Mouse (Mus musculus): ENCODE results near the gene Plppr4. TPM values are rescaled to one million over a fixed set of nuclear protein-coding genes. Genes with fewer than 3 reads are reported as not detected.

Plppr4 gene
- polyA plus RNA-seq, 1 experiment from 2014 or later: 41.3 TPM

DNA sequence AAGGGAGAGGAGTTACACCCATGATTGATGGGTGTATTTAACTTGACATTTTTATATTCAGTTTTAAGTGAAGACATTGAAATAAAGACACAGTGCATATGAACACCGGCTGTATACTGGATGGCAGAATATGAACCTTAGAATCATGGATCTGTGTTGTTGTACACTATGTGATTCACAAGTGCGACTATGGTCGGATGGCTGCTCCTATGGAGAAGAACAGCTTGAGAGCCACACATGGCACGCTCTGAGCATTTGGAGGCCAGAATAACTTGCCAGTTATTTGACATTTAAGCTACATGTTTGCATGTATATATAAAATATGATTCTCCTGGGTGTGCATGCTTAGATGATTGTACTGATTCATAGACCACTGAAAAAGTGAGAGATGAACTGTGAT lies 53.1 kb downstream of the Plppr4 start:
- no peak overlapping the region for H3K9ac ChIP-seq (ENCODE audit: low read depth, low read length)
- no peak overlapping the region for H3K4me2 ChIP-seq (ENCODE audit: low read length)
- H3K4me3 ChIP-seq (ENCODE audit: low read length): no peak overlapping the region
- H3K4me1 ChIP-seq (ENCODE audit: control insufficient read depth, insufficient read depth, low read depth, low read length): no peaks in the 10 kb centered on the region
- H3K27me3 ChIP-seq (replicated peaks; ENCODE audit: control insufficient read depth, insufficient read depth, low read length): no peaks in the 10 kb centered on the region
- H3K9me3 ChIP-seq (ENCODE audit: control insufficient read depth, low read length): no peaks in the 10 kb centered on the region
- no peaks in the 10 kb centered on the region for H3K36me3 ChIP-seq (ENCODE audit: control insufficient read depth, insufficient read depth, low read length)
- H3K27ac ChIP-seq (ENCODE audit: low read depth, low read length): no peak overlapping the region
- WGBS: 92% methylated on average over 4 of the region's 4 CpGs
- ATAC-seq: no peak

DNA sequence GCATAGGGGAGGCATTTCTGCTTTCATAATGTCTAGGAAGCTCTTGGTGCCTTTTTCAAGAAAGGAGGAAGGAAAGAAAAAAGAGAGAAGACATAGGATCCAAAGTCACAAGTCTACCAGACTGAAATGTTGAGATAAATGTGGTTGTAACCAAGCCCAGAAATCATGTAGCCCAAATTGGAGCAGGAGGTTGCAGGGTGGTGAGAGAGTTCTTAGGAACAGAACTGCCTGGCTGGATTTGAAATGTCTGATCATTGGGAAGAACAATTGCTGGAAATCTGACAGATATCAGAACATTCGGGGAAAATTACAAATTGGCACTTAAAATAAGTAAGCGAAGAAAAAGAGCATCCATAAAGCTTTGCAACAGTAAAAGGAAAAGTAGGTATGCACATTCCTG lies 56.6 kb downstream of the Plppr4 start:
- no peaks in the 10 kb centered on the region for H3K27me3 ChIP-seq (replicated peaks; ENCODE audit: control insufficient read depth, insufficient read depth, low read length)
- WGBS: 89% methylated on average over 2 of the region's 2 CpGs
- ATAC-seq: no peak
- no peaks in the 10 kb centered on the region for H3K9me3 ChIP-seq (ENCODE audit: control insufficient read depth, low read length)
- H3K9ac ChIP-seq (ENCODE audit: low read depth, low read length): no peak overlapping the region
- H3K4me2 ChIP-seq (ENCODE audit: low read length): no peak overlapping the region
- H3K27ac ChIP-seq (ENCODE audit: low read depth, low read length): no peak overlapping the region
- no peaks in the 10 kb centered on the region for H3K4me1 ChIP-seq (ENCODE audit: control insufficient read depth, insufficient read depth, low read depth, low read length)
- no peak overlapping the region for H3K4me3 ChIP-seq (ENCODE audit: low read length)
- no peaks in the 10 kb centered on the region for H3K36me3 ChIP-seq (ENCODE audit: control insufficient read depth, insufficient read depth, low read length)

DNA sequence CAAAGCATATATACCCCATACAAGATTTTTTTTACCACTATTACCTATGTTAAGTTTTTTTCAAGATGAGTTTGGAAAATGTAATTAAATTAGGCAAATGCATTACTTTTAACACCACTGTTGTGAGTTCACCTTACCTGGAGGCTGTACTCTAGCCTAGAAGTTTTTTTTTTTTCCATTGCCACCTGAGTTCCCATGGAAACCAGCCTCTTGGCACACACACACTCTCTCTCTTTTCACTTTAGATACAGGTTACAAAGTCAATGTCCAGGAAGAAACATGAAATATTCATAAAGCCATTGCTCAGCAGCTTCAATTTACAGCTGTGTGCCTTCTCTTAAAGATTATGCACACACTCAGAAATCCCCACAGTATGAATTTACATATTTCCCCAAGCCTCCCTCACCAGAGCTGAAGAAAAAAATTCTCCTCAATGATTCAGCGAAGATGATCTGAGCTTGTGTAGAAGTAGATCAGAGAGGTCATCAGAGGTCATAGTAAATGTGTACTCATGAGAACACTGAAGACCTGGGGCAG lies 59.9 kb downstream of the Plppr4 start:
- no peak for ATAC-seq
- H3K4me3 ChIP-seq (ENCODE audit: low read length): no peak overlapping the region
- no peaks in the 10 kb centered on the region for H3K27me3 ChIP-seq (replicated peaks; ENCODE audit: control insufficient read depth, insufficient read depth, low read length)
- WGBS: 77% methylated on average over 1 of the region's 1 CpGs
- no peaks in the 10 kb centered on the region for H3K9me3 ChIP-seq (ENCODE audit: control insufficient read depth, low read length)
- no peak overlapping the region for H3K27ac ChIP-seq (ENCODE audit: low read depth, low read length)
- no peaks in the 10 kb centered on the region for H3K36me3 ChIP-seq (ENCODE audit: control insufficient read depth, insufficient read depth, low read length)
- no peaks in the 10 kb centered on the region for H3K4me1 ChIP-seq (ENCODE audit: control insufficient read depth, insufficient read depth, low read depth, low read length)
- no peak overlapping the region for H3K9ac ChIP-seq (ENCODE audit: low read depth, low read length)
- H3K4me2 ChIP-seq (ENCODE audit: low read length): no peak overlapping the region

DNA sequence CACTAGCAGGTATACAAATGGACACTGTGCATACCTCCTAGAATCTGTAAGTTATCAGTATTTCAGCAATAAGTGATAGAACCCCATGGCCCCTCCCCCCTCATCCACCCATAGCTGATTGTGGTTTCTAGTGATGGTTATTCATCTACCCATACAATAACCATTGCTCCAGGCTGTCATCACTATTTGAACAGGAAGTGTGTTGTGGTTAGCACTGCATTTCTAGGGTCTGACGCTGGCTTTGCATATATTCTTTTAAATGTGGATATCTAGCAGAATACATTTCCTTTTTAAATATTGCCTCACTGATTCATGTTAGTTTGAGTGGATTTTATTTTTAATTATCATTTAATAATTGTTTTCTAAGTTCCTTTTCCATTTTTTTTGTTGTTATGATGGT lies 62.9 kb downstream of the Plppr4 start:
- H3K4me2 ChIP-seq (ENCODE audit: low read length): no peak overlapping the region
- no peaks in the 10 kb centered on the region for H3K9me3 ChIP-seq (ENCODE audit: control insufficient read depth, low read length)
- WGBS: 90% methylated on average over 1 of the region's 1 CpGs
- no peak overlapping the region for H3K4me3 ChIP-seq (ENCODE audit: low read length)
- H3K27me3 ChIP-seq (replicated peaks; ENCODE audit: control insufficient read depth, insufficient read depth, low read length): no peaks in the 10 kb centered on the region
- no peak overlapping the region for H3K27ac ChIP-seq (ENCODE audit: low read depth, low read length)
- ATAC-seq: no peak
- H3K9ac ChIP-seq (ENCODE audit: low read depth, low read length): no peak overlapping the region
- H3K36me3 ChIP-seq (ENCODE audit: control insufficient read depth, insufficient read depth, low read length): no peaks in the 10 kb centered on the region
- no peaks in the 10 kb centered on the region for H3K4me1 ChIP-seq (ENCODE audit: control insufficient read depth, insufficient read depth, low read depth, low read length)

DNA sequence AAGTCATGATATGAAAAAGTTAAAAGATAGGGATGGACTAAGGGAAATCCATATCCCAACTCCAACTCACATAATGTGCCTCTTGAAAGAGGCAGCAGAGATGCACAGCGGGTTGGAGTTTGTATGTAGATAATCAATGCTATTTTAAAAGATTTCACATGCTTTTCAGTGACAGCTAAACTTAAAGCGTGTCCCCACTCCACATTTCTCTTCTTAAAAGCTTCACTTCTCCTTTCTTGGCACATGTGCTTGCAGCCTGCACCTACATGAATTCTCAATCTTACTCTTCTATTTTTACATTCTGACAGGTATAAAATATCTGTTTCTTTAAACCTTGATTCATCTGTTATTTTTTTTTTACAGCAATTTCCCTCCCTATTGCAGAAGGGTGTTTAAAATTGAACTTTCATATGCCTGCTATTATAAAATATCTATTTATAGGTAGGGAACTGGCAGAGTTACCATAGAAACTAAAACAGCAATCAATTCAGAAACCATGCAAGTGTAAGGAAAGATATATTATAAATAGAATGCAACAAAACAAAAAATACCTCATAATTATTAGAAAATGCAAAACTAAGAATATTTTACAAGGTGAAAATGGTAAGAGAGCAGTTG lies 66.3 kb downstream of the Plppr4 start:
- no peak overlapping the region for H3K4me2 ChIP-seq (ENCODE audit: low read length)
- H3K36me3 ChIP-seq (ENCODE audit: control insufficient read depth, insufficient read depth, low read length): no peaks in the 10 kb centered on the region
- H3K4me1 ChIP-seq (ENCODE audit: control insufficient read depth, insufficient read depth, low read depth, low read length): no peaks in the 10 kb centered on the region
- no peak for ATAC-seq
- H3K4me3 ChIP-seq (ENCODE audit: low read length): no peak overlapping the region
- H3K27ac ChIP-seq (ENCODE audit: low read depth, low read length): no peak overlapping the region
- H3K9ac ChIP-seq (ENCODE audit: low read depth, low read length): no peak overlapping the region
- no peaks in the 10 kb centered on the region for H3K9me3 ChIP-seq (ENCODE audit: control insufficient read depth, low read length)
- 71% methylated on average over 2 of the region's 2 CpGs for WGBS
- no peaks in the 10 kb centered on the region for H3K27me3 ChIP-seq (replicated peaks; ENCODE audit: control insufficient read depth, insufficient read depth, low read length)

Small RNA genes within 50 kb of the gene (microRNA-seq; reads per million reads assigned to microRNA genes)
- gene Gm22408: not detected

Other genes with a start within 250 kb of the Plppr4 start
- 8.4 and 8.8 TPM in 2 replicates for gene Plppr5, start 214.0 kb upstream of the Plppr4 start, polyA plus RNA-seq (2015; fragmentation: Nextera tagmentation; extraction: Ambion mirVana)